Mouse (Mus musculus) mouse trophoblast stem cell (cell line): ENCODE results near the gene Fancf.

ENCODE experiments used
- in situ Hi-C, 2 experiments: fragments of 300-500 bp; cut with MseI, MboI; formaldehyde crosslinking; loops; 2 replicates in 1 of 2; 3 replicates in 1 of 2; pipeline ENCODE4 v1.15.1; 2025

The Fancf gene

GRCm38 (mm10) chr7:51862097-51862492 is at the start of gene Fancf:
Gene Fancf, minus strand, starts transcription at chr7:51862267.
- in situ Hi-C loops: no loop called here

- in situ Hi-C loops: no loop called here
Observed at GRCm38 (mm10) chr7:51899066-51899465, 37.0 kb upstream of the Fancf start.

DNA sequence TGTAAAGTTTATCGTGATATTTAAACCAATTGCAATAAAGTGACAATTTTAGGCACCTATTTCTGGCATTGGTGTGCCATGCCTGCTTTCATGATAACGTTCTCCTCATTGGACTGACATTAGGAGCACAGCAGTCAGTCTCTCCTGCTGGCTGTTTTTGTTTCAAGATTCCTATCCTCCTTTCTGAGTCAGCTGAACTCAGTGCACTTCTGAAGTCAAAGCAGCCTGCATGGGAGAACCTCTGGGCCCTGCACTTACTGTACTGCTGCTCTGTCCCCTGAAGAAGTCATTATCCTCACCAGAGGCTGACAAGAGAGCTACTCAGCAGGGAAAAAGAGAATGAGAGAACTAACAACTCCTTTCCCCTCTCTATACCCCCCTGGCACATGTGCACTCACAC is 32.9 kb upstream of the Fancf start:
- in situ Hi-C loops: no loop called here

GRCm38 (mm10) chr7:51894133-51894801 is 32.2 kb upstream of the Fancf start:
- in situ Hi-C loops: no loop called here

DNA sequence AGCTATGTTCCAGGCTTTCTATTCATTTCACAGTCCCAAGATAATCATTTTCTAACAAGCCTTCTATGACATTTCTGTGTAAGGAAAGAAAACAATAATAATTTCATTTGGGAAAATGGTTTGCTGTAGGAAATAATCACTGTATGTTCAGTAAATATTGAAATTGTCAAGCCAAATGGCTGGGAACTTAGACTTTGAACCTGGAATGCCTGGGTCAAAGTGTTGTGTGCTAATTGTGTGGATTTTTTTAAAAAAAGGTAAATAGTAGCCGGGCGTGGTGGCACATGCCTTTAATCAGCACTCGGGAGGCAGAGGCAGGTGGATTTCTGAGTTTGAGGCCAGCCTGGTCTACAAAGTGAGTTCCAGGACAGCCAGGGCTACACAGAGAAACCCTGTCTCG is 30.9 kb upstream of the Fancf start:
- in situ Hi-C loops: no loop called here

DNA sequence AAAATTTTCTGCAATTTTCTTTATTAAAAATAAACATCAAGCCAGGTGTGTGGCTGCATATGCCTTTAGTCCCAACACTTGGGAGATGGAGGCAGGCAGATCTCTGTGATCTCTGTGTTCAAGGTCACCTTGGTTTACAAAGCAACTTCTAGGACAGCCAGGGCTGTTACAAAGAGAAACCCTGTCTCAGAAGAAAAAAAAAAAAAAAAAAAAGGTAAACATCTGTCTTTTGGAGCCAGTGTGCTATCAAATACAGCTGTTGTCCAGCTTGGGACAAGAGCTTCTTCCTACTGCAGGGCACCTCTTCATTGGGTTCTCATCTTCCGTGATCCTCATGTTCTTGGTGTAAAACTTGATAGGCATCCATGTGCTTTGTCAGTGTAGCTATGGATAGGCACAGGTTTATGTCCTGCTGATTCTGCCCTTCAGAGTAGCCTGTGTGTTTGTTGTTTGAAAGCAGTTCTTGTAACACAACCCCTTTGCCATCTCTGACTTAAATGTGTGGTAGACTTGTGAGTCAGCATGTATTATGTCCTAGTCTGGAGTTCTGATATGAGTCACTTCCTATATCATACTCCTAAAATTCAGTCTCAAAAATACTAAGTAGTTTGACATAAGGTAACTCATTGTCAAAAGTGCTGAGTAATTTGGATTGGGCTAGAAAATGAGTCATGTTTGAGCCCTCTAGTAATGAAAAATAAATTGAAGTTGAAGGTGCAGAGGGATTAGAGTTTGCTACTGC is 30.3 kb upstream of the Fancf start:
- in situ Hi-C loops: no loop called here

GRCm38 (mm10) chr7:51889601-51890000 is 27.5 kb upstream of the Fancf start:
- in situ Hi-C loops: no loop called here

DNA sequence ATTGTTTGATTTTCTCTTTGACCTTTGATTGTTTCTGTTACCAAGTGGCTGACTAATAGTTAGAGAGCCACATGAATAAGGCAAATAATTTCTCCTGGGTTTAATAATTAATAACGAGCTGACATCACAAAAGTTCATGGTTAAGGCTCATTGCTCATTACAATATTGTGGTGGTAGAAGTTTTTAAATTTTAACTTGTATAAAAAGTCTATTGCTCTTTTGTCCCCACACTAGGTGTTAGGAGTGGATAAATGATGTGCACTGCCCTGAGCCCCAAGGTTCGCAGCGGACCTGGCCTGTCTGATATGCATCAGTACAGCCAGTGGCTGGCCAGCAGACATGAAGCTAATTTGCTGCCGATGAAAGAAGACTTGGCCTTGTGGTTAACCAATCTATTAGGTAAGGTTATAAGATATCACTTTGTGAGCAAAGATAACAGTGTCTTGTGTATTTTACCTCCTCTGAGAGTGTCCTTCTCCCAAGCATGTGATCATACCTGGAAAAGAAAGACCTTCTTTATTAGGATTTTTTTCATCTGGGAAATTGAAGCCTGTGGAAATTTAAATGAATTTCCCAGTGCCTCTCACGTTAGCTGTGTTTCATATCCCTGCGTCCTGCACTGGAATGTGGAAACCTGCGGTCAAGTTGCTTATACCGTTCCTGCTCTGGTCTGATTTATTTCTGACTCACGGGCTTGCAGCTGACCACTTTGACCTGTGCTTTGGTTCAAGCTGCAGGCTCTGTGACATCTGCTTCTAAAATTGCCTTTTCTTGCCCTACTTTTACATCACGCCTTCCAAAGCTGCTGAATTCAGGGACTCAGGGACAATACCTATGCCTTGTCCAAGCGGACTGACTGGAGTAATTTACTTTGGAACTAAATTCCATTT is 25.9 kb upstream of the Fancf start:
- in situ Hi-C loops: no loop called here

- in situ Hi-C loops: no loop called here
Observed at GRCm38 (mm10) chr7:51885345-51885744, 23.3 kb upstream of the Fancf start.

DNA sequence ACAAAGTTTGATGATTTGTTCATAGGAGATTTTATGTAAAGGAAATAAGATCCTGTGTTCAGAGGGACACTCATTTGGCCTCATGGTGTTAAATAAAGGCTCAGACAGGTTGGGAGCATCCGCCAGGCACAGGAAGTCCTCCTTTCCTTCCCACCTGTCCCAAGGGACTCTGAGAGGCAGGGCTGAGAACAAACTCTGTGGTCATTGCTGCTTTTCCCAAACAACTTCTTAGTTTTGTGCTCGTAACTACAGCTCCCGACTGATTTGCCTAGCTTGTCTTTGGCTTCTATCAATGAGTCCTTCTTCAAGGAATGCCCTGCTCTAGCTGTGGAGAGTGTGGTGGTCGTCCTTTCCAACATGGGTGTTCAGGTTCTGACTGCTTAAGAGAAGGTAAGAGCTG is 18.1 kb upstream of the Fancf start:
- in situ Hi-C loops: no loop called here

DNA sequence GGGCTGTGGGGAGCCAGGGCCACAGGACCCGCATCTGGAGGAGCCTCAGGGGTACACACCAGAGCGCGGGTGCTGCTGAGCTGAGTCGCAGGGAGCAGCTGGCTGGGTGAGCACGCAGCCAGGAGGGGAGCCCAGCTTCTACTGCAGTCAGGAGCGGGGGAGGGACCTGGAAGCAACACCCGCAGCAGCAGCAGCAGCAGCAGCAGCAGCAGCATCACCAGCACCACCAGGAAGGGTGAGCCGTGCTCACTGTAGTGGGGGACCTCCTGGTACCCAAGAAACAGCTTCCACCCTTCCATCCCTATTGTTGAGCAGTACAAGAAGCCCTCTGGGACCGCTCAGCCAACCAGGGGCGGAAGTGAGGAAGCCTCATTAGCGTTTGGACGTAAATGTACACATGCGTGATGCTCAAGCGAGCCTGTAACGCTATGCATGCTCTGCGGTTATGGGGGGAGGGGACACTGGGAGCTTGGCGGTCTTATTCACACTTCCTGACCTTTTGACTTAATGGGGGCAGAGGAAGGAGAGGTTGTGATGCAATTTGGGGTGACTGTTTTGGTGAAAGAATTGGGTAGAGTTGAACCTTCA is 17.2 kb upstream of the Fancf start:
- in situ Hi-C loops: no loop called here

DNA sequence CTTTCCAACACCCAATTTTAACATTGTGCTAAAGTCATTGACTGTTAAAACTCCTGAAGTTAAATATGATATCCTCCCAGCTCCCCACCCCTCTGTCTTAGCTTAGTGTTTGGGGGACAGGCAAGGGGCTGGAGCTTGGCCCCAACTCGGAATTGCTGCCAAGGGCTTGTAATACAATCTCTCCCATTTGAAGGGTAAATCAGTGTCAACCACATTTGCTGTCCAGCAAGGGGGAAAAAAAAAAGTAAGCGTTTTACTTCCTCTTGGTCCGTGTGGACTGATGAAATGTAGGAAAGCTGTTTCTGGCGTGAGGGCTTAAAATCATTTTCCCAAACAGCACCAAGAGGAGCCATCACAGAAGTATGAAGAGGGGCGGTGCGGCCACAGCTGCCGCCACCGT is 16.7 kb upstream of the Fancf start:
- in situ Hi-C loops: no loop called here

GRCm38 (mm10) chr7:51876316-51876715 is 14.2 kb upstream of the Fancf start:
- in situ Hi-C loops: no loop called here

DNA sequence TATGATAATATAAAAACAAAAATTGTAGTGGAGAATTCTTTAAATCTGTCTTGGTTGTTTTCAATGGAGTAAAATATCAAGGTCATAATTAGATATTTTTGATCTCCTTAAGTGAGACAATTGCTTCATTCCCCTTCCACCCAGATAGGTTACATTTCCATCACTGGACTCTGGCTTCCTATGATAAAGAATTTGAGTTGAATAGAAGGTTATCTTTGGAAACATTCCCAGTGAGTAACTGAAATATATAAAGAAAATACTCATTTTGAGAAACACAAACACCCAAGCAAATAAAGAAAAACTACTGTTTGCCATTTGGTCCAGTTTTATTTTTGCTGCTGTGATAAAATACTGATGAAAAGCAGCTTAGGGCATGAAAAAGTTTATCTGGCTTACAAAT is 10.5 kb upstream of the Fancf start:
- in situ Hi-C loops: no loop called here

DNA sequence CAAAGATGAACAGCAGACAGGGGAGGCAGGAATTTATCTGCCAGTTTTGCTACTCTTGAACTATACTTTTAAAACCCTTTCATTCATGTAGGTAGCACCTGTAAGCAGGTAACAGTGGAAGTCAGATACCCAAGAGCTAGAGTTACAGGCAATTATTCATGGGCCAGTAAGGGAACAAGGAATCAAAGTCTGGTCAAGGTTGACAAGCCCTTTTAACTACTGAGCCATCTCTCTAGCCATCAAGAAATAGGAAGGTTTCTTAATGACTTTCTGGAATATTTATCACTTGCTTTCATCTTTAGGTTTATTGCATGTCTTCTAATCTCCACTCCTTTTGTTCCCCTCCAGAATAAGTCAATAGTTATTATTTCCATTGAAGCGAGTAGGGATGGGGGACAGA is 10.0 kb upstream of the Fancf start:
- in situ Hi-C loops: no loop called here

DNA sequence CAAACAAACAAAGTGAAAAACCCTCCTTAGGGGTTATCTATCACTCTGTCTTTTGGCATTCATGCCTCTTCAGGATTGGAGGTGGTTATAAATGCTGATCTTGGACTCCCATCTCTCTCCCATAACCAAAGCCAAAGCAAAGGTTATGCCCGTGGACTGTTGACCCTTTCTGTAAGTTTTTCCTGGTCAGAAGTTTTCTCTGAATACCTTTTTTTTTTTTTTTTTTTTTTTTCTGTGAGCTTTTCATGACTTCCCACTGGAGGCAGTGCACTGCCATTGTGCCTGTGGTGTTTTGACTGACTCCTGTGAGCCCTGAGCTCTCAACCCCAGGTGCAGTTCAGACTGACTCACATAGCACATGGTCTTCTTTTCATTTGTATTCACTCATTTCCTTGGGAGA is 5.9 kb upstream of the Fancf start:
- in situ Hi-C loops: no loop called here

DNA sequence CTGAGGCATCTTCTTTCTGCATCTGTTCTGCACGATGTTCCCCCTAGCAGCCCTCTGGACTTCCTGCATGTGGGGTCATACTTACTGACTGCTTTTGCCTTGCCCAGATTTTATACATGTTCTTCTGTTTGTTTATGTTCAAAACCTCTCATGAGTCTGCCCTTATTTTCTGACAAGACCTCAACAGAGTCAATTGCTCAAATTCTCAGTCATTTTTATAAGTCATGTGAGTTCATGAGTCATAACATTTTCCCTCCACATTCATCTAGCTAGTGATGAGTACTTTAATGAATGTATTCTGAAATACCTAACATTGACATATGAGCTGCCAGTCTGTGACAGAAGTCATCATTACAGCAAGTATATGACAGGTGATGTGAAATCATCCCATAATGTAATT is 3.3 kb upstream of the Fancf start:
- in situ Hi-C loops: no loop called here

GRCm38 (mm10) chr7:51862842-51863241 is 775 bp upstream of the Fancf start:
- in situ Hi-C loops: no loop called here

DNA sequence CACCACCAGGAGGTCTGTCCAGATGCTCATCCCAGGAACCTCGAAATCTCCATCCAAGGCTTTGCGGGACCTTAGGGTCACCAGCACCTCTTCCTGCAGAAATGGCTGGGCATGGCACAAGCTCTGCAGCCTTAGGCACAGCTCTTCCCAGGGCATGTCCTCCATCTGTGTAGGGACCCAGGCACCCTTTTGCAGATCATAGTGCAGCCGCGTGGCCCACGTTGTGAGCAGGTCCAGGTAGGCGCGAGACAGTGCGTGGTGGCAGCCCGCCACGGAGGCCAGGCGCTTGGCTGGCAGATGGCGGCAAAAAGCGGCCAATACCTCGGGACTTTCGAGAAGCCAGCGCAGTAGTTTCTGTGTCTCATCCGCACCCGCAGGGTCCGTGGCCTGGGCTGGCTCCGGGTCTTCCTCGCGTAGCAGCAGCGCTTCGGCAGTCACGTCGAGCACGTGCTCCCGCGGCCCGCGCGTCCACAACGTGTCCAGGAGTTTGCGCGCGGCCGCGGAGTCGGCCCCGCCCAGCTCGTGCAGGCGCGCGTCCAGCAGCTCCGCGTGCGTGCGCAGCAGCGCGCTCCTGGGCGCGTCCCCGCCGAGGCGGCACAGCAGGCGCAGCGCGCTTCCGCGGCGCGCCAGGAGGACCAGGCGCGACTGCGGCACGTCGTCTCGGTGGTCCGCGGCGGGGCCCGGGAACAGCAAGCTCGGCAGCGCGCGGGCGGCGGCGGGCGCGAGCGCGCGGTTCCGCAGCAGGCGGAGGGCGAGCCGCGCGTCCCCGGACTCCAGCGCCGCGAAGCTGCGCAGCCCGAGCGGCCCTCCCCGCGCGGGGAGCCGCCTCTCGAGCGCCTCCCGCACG is 594 bp downstream of the Fancf start, which contains the start of gene Gas2:
Gene Gas2 (plus strand): TSS at position 766 of the 847 bp plus-strand sequence.
- in situ Hi-C loops: no loop called here

DNA sequence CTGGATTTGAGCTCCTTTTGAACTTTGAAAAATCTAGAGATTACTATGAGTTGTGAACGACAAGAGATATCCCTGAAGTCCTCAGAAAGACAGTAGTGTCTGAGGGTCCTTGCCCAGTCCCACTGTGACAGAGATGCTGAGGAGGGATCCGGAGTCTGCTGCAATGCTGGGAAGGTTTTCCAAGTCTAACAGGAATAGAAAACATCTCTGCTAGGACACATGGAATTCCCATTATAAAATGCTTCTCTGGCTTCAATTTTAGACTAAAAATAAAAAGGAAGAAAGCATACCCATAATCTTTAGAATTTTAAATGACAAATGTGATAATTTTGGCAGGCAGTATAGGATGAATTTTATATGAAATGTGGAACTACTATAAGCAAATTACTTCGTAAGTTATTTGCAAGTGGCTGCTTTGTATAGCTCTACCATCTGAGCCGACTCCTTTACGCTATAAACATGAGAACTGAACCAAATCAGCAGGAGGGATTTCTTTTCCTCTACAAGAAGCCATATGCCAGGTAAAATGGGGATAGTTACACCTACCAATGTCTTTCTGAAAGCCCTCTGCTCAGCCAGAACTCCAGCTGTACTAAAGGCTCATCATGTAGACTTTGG is 10.1 kb downstream of the Fancf start:
- in situ Hi-C loops: no loop called here

DNA sequence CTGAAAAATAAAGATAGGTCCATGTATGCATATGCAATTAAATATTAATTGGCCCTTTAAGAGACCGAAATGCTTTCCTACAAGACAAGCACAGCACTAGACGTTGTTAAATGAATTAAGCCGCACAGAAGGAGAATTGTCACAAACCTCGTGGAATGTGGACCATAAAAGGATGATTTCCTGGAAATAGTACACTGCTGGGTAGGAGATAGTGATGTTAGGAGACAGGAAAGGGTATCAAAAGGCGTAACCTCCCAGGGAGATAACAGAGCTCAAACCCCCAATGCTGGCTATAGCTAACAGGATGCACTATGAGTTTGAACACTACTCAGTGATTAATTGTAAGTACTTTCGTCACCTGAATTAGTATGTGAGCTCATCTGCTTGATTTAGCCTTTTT is 11.2 kb downstream of the Fancf start:
- in situ Hi-C loops: no loop called here
